Mouse (Mus musculus): ENCODE results near the gene Sept9.

Sept9 gene

GRCm38 (mm10) chr11:117265270-117265980 is 66.0 kb downstream of the Sept9 start:
- DNase-seq (ENCODE audit: low spot score in 2 of 2), result peak in 1 of 2 experiments; percentile 40

GRCm38 (mm10) chr11:117265981-117266905 is 66.8 kb downstream of the Sept9 start:
- DNase-seq (ENCODE audit: low spot score in 2 of 2), result peak; percentile 57 to 63

GRCm38 (mm10) chr11:117266906-117267721 is 67.7 kb downstream of the Sept9 start:
- DNase-seq (ENCODE audit: low spot score in 2 of 2), result no peak

- no peak for DNase-seq (ENCODE audit: low spot score in 2 of 2)
These were observed 68.4 kb downstream of the Sept9 start for GRCm38 (mm10) chr11:117267828-117268227.

GRCm38 (mm10) chr11:117268304-117268956 is 69.0 kb downstream of the Sept9 start:
- no peak for DNase-seq (ENCODE audit: low spot score in 2 of 2)

- DNase-seq (ENCODE audit: low spot score in 2 of 2), result no peak
These were observed 69.7 kb downstream of the Sept9 start for GRCm38 (mm10) chr11:117269053-117269702.

GRCm38 (mm10) chr11:117269946-117270345 is 70.5 kb downstream of the Sept9 start:
- no peak for DNase-seq (ENCODE audit: low spot score in 2 of 2)

- DNase-seq (ENCODE audit: low spot score in 2 of 2), result no peak
These were observed 75.5 kb downstream of the Sept9 start for GRCm38 (mm10) chr11:117274973-117275372.

- DNase-seq (ENCODE audit: low spot score in 2 of 2), result no peak
These were observed 76.5 kb downstream of the Sept9 start for GRCm38 (mm10) chr11:117275999-117276398.

GRCm38 (mm10) chr11:117276946-117277345 is 77.5 kb downstream of the Sept9 start:
- DNase-seq (ENCODE audit: low spot score in 2 of 2), result no peak

- no peak for DNase-seq (ENCODE audit: low spot score in 2 of 2)
These were observed 78.7 kb downstream of the Sept9 start for GRCm38 (mm10) chr11:117278113-117278512.

- no peak for DNase-seq (ENCODE audit: low spot score in 2 of 2)
These were observed 79.1 kb downstream of the Sept9 start for GRCm38 (mm10) chr11:117278514-117278913.

- no peak for DNase-seq (ENCODE audit: low spot score in 2 of 2)
These were observed 80.5 kb downstream of the Sept9 start for GRCm38 (mm10) chr11:117279993-117280392.

GRCm38 (mm10) chr11:117283048-117283888 is 83.8 kb downstream of the Sept9 start:
- DNase-seq (ENCODE audit: low spot score in 2 of 2), result no peak

- no peak for DNase-seq (ENCODE audit: low spot score in 2 of 2)
These were observed 84.5 kb downstream of the Sept9 start for GRCm38 (mm10) chr11:117283889-117284450.

- DNase-seq (ENCODE audit: low spot score in 2 of 2), result no peak
These were observed 85.5 kb downstream of the Sept9 start for GRCm38 (mm10) chr11:117284721-117285605.

GRCm38 (mm10) chr11:117285606-117285931 is 86.1 kb downstream of the Sept9 start:
- no peak for DNase-seq (ENCODE audit: low spot score in 2 of 2)

GRCm38 (mm10) chr11:117287792-117288191 is 88.3 kb downstream of the Sept9 start:
- DNase-seq (ENCODE audit: low spot score in 2 of 2), result no peak

GRCm38 (mm10) chr11:117288765-117289164 is 89.3 kb downstream of the Sept9 start:
- DNase-seq (ENCODE audit: low spot score in 2 of 2), result no peak

Data from frontal cortex, postnatal 10 days (tissue).